8 mouse cellular contexts compared by ENCODE assay signal in genomic region chr3:19894258-19894629, GRCm38 (mm10).
DNase-seq lines count a peak whose midpoint lies in the region; ATAC-seq and TF ChIP-seq lines count a peak whose summit lies in the region.

No protein-coding gene starts in this region.

- H3K9me3 ChIP-seq in embryonic facial prominence, embryonic 12.5 days = no peaks in the 10 kb centered on the region
- no peaks in the 10 kb centered on the region for H3K9me3 ChIP-seq in intestine, embryonic 16.5 days (ENCODE audit: control insufficient read depth, low read length)
- H3K9me3 ChIP-seq in neural tube, embryonic 13.5 days = no peaks in the 10 kb centered on the region

- no peak for DNase-seq in left cerebral cortex, adult 2 months (ENCODE audit: extremely low spot score in 1 of 2, low spot score in 2 of 2)
- no peak for DNase-seq in left cerebral cortex, adult 8-10 months (ENCODE audit: low spot score in 2 of 2)
- DNase-seq in layer of hippocampus, adult 11-12 months (ENCODE audit: low spot score) = no peak
- DNase-seq in adrenal gland, adult 8-10 months = no peak
- no peak for DNase-seq in layer of hippocampus, adult 8-10 months (ENCODE audit: low spot score in 2 of 2)

- no peak; the same call in 1 of the 2 replicates for ATAC-seq in embryonic facial prominence, embryonic 12.5 days (ENCODE audit: insufficient number of reproducible peaks, insufficient read depth, low FRiP score, low TSS enrichment)
- peak; percentile 70; the same call in 1 of the 2 replicates for ATAC-seq in intestine, embryonic 16.5 days
- ATAC-seq in neural tube, embryonic 13.5 days (ENCODE audit: low read depth) = no peak

- intact Hi-C loops in left cerebral cortex, adult 2 months (cut with DNase I) = loop anchor here (1.0 to 10.0 kb wide), 7 partner anchors 200 to 729 kb away; partner anchors contain the start of gene 1700064H15Rik

- H3K4me2 ChIP-seq in embryonic facial prominence, embryonic 12.5 days (replicated peaks) = peak overlapping the region; percentile 88
- peak overlapping the region; percentile 64 for H3K4me2 ChIP-seq in intestine, embryonic 16.5 days (ENCODE audit: low read depth, low read length)
- peak overlapping the region; percentile 93 for H3K4me2 ChIP-seq in neural tube, embryonic 13.5 days

- H3K9ac ChIP-seq in embryonic facial prominence, embryonic 12.5 days = peak overlapping the region; percentile 52
- peak overlapping the region; percentile 70 for H3K9ac ChIP-seq in intestine, embryonic 16.5 days (ENCODE audit: low read depth, low read length)
- peak overlapping the region; percentile 63 for H3K9ac ChIP-seq in neural tube, embryonic 13.5 days

- no peaks in the 10 kb centered on the region for H3K27me3 ChIP-seq in embryonic facial prominence, embryonic 12.5 days
- no peaks in the 10 kb centered on the region for H3K27me3 ChIP-seq in intestine, embryonic 16.5 days (replicated peaks; ENCODE audit: control insufficient read depth, insufficient read depth, low read length)
- no peaks in the 10 kb centered on the region for H3K27me3 ChIP-seq in neural tube, embryonic 13.5 days

- 5% methylated on average over 10 of the region's 10 CpGs for WGBS in embryonic facial prominence, embryonic 12.5 days
- WGBS in intestine, embryonic 16.5 days = 3% methylated on average over 10 of the region's 10 CpGs
- 5% methylated on average over 10 of the region's 10 CpGs for WGBS in neural tube, embryonic 13.5 days

- H3K4me3 ChIP-seq in left cerebral cortex, adult 2 months = peak overlapping the region; percentile 57
- peak overlapping the region; percentile 94 for H3K4me3 ChIP-seq in embryonic facial prominence, embryonic 12.5 days
- peak overlapping the region; percentile 94 for H3K4me3 ChIP-seq in intestine, embryonic 16.5 days (ENCODE audit: low read length)
- peak overlapping the region; percentile 94 for H3K4me3 ChIP-seq in neural tube, embryonic 13.5 days

- TF ChIP-seq CTCF in left cerebral cortex, adult 2 months (IDR thresholded peaks at IDR 0.05) = no peak

- H3K36me3 ChIP-seq in embryonic facial prominence, embryonic 12.5 days = peaks cover 16% of the 10 kb centered on the region
- no peaks in the 10 kb centered on the region for H3K36me3 ChIP-seq in intestine, embryonic 16.5 days (ENCODE audit: control insufficient read depth, insufficient read depth, low read length)
- H3K36me3 ChIP-seq in neural tube, embryonic 13.5 days = peaks cover 16% of the 10 kb centered on the region; the same call in 1 of the 2 replicates

- peaks cover 12% of the 10 kb centered on the region; the same call in 1 of the 2 replicates for H3K4me1 ChIP-seq in embryonic facial prominence, embryonic 12.5 days
- H3K4me1 ChIP-seq in intestine, embryonic 16.5 days (ENCODE audit: control insufficient read depth, insufficient read depth, low read length) = peaks cover 2% of the 10 kb centered on the region; the same call in 1 of the 2 replicates
- peaks cover 28% of the 10 kb centered on the region for H3K4me1 ChIP-seq in neural tube, embryonic 13.5 days (replicated peaks)

- H3K27ac ChIP-seq in left cerebral cortex, adult 2 months = no peak overlapping the region
- no peak overlapping the region for H3K27ac ChIP-seq in embryonic facial prominence, embryonic 12.5 days
- H3K27ac ChIP-seq in intestine, embryonic 16.5 days (ENCODE audit: low read length) = no peak overlapping the region
- H3K27ac ChIP-seq in neural tube, embryonic 13.5 days (replicated peaks) = no peak overlapping the region
